Mouse (Mus musculus): ENCODE measurements around the gene Cacng7.

Gene Cacng7

DNA sequence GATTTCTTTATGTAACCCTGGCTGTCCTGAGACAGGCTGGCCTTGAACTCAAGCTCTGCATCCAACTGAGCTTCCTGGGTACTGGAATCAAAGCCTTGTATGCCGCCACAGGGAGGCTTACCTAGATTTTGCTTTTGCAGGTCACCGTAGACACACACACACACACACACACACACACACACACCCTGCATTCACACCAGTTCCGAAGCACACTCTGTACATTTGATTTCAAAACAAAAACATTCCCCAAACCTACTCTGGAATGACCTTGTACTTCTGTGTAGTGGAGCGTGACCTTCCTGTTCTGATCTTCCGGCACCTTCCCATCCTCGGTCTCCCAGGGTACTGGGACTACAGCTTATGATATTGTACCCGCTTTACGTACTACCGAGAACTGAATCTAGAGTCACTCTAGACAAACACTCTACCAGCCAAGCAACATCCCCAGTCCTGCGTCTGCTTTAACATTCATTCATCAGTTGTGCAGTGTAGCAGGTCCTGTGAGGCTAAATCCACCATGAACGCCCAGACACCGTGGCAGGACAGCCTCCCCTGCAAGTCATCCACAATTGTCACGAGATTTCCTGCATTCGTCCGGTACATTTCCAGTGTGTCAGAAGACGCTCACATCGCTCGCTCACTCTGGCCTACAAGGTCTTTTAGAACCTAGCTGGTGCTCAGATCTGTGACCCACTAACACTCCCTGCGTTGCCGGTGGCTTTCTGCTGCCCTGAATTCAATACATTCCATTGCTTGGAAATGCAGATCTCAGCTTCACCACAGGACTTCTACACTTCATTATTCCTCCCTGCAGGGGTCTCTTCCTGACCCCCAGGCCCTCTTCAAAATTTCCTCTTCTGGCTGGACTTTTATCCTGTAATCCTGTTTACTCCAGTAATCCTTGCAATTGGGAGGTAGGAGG is 14.9 kb downstream of the Cacng7 start:
- DNase-seq: peak in 1 of 2 experiments; percentile 17

DNA sequence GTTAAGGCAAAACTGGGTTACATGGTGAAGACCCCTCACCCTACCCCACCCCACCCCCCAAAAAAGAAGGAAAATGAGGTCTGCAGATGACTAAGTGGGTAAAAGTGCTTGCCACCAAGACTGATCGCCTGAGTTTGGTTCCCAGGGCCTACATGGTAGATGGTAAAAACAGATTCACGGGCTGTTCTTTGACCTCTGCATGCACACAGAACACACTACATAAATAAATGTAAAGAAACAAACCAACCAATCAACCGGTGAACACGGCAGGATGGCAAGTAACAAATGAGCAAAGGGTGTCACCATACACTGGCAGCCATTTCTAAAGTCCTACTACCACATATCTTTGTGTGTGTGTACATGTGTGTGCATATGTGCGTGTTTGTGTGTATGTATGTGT is 15.6 kb downstream of the Cacng7 start:
- DNase-seq: no peak

DNA sequence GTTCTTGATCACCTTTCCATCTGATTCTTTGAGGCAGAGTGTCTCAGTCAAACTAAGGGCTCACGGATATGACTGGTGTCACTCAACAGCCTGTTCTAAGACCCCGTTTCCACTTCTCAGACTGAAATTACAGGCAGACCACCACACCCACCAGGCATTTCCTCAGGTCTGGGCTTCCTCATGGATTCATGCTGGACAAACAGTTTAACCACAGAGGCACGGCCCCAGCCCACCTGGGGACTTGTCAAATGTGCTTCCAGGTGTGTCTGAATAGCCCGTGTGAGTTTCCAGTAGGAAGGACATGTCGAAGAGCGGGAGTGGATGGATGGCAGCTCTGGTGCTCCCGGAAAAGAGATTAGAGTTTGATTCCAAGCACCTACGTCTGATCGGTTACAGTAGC is 17.0 kb downstream of the Cacng7 start:
- DNase-seq: no peak

DNA sequence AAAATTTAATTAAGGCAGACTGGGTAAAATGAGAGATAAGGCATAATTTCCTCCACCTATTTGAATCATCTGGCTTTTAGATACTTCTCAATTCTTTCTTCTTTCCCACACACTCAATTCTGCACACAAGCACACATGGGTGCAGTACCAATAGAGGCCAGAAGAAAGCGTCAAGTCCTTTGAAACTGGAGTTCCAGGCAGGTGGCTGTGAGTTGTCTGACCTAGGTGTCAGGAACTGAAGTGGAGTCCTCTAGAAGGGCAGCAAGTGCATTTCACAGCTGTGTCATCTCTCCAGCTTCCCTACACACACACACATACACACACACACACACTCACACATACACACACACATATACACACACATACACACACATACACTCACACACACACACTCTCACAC is 18.8 kb downstream of the Cacng7 start:
- DNase-seq: no peak

DNA sequence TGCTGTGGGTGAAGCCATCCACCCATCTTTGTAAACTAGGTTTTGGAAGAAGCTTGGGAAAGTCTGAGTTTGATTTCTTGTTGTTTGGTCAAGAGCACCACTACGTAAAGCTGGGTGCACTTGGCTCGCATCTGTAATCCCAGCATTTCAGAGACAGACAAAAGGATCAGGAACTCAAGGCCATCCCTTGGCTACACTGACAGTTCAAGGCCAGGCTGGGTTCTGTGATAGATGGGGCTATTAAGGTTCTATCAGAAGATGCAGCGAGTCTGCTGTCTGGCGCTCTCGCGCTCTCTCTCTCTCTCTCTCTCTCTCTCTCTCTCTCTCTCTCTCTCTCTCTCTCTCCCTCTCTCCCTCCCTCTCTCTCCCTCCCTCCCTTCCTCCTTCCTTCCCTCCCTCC is 22.1 kb downstream of the Cacng7 start:
- DNase-seq: no peak

DNA sequence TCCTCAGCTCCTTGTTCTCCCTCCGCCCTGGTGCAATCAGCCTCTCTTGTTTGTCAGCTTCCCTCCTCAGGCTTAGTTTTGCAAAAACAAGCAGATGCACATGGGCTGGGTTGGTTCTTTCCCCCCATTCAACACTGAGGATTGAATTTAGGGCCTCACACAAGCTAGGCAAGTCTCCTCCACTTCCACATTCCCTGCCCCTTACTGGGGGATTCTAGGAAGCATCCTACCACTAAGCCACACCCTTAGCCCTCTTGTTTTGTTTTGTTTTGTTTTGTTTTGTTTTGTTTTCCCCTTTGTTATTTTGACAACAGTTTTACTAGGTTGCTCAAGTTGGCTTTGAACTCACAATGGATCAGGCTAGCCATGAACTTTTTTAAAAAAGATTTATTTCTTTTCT is 27.9 kb downstream of the Cacng7 start:
- no peak for DNase-seq

DNA sequence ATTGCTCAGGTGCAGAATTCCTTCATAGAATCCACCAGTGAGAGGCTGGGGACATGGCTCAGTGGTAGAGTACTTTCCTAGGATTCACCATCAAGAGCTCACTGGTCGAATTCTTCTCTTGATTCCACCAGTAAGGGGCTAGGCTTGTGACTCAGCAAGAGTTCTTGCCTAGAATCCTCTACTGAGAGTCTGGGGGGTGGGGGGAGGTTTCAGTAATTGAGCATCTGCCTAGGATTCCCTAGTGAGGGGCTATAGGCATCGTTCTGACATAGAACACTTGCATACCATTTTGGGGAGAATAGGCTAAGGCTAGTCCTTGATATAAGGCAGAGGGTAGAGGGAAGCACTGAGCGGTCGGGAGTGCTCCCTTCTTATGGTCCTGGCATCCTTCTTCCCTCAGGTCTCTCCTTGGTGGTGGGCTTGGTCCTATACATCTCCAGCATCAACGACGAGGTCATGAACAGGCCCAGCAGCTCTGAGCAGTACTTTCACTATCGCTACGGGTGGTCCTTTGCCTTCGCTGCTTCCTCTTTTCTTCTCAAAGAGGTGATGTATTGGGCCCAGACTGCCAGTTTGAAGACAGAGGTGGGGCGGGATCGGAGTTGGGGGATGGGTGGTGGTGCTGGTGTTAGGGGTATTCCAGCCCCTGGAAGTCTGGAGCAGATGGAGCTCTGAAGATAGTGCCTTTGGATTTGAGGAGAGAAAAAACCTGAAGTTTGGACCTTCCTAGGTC is 33.0 kb downstream of the Cacng7 start:
- no peak for DNase-seq

DNA sequence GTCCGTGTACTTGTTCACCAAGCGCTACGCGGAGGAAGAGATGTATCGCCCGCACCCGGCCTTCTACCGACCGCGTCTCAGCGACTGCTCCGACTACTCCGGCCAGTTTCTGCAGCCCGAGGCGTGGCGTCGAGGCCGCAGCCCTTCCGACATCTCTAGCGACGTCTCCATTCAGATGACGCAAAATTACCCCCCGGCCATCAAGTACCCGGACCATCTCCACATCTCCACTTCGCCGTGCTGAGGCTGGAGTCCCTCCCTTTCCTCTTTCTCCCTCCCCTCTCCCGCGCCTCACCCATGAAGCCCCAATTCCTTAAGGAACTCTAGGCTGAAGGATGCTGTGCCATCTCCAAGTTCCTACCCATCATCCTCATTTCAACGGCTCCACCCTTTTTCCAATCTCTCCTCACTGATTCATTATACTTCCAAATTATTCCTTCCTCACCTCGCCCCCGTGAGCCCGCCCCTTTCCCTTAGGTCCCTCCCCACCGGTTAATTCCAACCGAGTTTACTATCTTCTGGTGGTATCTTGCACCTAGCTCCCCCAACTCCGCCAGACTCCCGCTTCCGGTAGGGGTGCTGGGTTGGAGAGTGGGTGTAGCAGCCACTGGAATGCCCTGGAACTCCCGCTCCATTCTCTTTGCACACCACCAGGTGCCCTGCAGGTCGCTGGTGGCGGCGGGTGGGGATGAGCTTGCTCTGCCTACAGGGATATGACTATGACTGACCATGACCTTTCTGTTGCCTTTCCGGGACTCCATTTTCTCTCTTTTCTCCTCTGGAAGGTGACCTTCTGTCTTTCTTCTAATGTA is 34.2 kb downstream of the Cacng7 start:
- DNase-seq: no peak

DNA sequence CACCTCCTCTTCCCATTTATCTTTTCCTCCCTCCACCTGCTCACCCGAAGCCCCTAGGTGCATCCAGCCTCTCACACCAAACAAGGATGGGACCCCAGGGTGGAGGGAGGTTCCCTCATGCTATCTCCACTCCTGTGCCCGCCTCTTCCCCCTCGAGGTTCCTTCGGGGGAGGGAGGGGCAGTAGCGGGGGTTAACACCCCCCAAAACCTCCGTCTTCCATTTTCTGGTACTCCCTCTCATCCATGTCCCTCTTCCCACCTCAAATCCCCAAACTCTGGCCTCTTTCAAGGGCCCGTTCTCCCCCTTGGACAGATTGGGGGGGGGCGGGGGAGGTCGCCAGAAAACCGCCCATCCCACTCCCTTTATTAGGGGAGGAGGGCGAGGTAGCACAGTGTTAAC is 34.8 kb downstream of the Cacng7 start:
- DNase-seq: no peak

DNA sequence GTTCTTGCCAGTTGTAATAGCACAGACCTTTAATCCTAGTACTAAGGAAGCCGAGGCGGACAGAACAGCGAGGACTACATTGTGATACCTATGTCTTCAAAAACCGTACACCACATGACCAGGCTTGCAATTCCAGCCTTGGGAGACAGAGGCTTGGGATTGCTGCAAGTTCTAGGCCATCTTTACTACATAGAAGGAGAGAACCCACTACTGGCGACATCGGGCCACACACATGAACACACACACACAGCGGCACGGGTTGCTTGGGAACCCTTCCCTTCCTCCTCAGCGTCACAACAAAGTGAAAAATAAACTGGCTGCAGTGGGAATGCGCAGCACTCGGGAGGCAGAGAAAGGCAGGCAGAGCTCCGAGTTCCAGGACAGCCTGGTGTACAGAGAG is 35.6 kb downstream of the Cacng7 start:
- DNase-seq: no peak

DNA sequence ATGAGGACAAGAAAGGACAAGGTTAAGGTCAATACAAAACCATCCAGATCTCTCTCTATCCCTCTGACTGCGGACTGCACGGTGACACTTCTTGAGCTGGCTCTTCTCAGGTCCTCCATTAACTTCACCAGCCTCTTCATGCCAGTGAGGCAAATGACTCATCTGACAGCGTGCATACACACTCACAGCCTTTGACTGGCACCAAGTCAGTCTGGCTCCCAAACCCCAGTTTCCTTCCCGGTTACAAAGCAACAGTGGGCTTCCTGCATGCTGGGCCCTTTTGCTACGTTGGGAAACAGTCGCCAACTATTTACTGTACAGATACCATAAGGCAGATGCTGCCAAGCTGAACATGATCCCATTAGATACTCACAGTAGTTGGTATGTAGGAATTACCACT is 36.4 kb downstream of the Cacng7 start:
- no peak for DNase-seq

DNA sequence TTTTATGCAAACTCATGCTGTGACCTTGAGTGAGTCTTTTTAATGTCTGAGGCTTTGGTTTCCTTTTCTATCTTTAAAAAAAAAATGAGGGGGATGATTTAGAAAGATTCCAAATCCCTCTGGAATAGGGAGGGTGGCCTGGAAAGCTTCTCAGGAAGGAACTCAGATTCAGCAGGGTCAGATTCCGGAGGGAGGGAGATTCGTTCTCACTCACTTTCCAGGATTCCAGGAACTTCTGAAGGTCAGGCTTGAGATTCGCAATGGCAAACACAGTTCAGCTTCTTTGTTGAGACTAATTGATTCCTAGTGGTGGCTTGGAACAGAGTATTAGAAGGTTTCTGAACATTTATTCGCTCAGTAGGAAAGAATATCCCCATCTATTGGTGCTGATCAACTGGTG is 37.7 kb downstream of the Cacng7 start:
- no peak for DNase-seq

DNA sequence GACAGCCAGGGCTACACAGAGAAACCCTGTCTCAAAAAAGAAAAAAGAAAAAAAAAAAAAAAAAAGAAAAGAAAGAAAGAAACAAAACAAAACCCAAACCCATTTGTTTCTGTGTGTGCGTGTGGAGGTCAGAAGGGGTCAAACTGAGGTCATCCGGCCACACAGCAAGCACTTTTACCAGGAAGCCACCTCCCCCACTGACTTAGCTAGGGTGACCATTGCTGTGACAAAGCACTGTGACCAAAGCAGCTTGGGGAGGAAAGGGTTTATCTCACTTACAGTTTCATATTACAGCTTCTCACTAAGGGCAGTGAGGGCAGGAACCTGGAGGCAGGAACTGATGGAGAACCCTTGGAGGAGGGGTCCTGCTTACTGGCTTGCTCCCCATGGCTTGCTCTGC is 39.6 kb downstream of the Cacng7 start:
- no peak for DNase-seq

DNA sequence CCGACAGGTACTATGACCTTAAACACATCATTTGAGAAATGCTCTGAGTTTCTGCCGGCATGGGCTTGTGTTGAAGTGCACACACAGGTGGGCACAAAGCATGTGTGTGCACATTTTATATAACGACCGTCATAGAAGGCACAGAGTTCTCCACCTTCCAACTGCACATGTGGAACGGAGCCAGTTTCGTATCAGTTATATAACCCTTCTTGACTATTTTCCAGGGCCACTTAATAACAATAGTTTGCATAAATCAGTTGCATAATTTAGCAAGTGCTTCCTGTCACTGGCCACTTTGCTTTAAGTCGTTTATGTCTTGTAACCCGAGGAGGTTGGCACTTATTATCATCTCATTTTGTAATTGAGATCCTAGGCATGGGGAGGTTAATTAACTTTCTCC is 41.0 kb downstream of the Cacng7 start:
- DNase-seq: no peak

DNA sequence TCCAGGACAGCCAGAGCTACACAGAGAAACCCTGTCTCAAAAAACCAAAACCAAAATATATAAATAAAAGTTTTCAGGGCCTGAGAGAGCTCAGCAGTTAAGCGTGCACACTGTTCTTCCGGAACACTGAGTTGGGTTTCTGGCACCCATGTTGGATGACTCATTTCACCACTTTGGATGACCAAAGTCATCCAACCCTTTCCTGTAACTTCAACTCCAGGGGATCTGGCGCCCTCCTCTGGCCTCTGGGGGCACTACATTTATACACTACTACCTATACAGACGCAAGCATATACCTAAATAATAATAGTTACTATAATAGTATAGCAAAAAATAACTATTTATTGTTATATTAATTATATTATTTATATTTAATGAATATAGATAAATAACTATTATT is 44.1 kb downstream of the Cacng7 start:
- DNase-seq: peak; percentile 50 to 56

DNA sequence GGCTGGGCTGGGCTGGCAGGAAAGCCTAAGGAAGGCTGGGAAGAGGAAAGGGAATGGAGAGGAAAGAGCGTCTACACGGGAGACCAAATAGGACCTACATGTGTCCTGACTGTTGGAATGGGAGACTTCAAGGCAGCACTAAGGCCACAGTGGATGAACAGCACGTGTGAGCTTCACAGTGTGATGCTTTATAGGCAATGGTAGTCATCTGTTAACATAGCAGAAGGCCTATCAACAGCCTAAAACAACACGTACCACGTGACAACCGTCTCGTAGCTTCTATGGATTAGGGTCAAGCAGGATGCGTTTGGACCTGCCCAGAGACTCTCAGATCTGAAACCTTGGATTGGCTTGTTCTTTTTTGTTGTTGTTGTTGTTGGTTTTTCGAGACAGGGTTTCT is 49.4 kb downstream of the Cacng7 start:
- no peak for DNase-seq

DNA sequence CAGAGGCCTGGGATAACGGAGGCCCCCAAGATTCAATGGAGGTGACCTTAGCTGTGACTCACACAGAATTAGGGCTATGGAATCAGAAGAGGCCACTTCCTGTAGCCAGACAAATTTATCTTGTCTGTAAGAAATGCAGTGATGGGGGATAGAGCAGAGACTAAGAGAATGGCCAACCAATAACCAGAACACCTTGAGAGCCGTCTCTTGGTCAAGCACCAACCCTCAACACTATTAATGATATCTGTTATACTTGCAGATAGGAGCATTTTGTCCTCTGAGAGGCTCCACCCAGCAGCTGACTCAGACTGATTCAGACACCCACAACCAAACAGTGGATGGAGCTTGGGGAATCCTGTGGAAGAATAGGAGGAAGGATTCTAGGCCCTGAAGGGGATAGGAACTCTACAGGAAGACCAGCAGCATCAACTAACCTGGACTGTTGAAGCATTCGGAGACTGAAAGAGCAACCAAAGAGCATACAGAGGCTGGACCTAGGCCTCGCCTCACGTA is 52.1 kb downstream of the Cacng7 start:
- DNase-seq: no peak

DNA sequence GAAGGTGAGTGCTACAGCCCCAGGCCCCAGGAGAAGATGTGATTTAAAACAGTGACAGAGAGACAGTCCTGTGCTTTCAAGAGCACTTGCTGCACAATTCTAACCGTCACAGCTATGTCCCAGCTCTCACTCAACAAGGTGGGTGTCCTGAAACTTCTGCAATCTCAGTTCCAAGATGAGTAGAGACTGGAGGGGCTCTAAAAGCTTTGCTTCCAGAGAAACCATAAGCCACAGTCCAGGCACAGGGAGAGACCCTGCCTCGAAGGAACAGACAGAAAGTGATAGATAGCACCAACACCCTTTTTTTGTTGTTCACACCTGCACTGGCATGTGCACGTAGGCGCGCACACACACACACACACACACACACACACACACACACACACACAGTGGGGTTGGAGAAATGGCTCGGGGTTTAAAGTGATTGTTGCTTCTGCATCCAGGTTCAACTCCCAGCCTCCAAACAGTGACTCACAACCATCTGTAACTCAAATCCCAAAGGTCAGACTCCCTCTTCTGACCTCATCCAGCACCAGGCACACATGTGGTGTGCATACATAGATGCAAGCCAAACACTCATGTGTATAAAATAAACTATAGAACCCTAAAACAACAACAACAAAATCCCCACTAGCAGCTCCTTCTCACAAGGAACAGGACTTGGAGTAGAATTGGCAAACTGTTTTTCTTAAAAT is 53.4 kb downstream of the Cacng7 start:
- DNase-seq: no peak

DNA sequence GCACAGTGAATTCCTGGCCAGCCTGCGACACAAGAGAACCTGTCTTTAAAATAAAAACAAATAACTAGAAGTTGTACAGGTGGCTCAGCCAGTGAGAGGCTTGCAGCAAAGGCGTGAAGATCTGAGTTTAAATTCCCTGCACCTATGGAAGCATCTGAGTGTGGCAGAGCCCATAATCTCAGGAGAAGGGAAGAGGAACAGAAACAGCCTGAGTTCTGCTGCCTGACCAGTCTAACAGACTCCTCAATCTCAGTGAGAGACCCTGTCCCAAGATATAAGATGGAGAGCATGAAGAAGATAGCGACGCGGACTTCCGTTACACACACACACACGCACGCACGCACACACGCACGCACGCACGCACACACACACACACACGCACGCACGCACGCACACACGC is 55.0 kb downstream of the Cacng7 start:
- DNase-seq: no peak

DNA sequence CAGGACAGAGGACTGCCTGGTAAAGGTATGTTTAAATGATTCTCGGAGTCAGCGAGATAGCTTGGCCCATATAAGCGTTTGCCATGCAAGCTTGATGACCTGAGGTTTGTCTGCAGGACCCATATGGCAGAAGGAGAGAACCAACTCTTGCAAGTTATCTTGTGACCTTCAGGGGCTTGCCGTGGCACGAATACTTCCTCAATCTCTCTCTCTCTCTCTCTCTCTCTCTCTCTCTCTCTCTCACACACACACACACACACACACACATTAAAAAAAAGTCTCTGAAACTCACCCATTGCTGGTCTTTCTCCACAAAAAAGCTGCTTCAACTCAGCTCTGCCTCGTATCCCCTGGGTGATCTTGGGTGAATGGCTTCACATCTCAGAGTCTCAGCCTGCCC is 56.1 kb downstream of the Cacng7 start:
- DNase-seq: no peak

DNA sequence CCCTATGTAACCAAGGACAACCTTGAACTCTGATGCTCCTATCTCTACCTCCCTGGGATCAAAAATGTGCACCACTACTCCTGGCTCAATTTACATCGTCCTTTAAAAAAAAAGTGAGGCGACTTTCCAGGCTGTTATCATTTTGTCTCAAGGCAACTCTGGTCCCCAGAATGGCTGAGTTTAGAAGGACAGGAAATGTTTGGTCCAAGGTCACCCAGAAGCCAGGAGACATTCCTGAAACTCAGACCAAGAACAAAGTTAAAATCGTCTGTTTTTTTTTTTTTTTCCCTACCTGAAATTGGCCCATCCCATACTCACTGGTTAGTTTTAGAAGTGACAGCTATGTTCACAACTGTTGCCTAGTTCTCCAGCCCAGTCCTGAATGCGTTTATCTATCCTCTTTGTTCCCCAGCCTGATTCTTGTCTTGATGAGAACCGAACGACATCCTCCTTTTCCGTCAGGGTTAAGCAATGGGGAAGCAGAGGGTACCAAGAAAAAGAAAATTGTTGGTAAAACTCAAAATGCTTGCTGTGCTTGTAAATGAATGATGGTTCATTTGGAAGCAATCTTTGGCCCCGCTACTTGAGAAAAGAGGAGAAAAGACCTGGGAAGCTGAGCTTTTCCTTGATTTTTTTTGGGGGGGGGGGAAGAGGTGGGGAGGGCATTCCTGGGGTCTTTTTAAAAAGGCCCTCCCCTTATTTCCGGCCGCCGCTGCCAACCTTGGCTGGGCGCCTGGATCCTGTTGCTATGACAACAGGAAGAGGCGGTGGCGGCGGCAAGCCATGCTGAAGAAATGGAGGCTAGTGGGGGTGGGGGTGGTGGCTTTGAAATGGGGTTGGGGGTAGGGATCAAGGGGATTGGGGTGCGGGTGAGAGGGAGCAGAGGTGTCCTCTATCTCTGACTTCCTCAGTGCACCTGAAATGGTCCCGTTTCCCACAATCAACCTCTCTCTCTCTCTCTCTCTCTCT is 57.0 kb downstream of the Cacng7 start:
- DNase-seq: peak; percentile 43 to 74

Data from cerebellum, adult 18-20 months (tissue).